Mouse (Mus musculus) erythroblast, embryonic 14.5 days (primary cell): ENCODE results near the gene Grk2.

ENCODE experiments used
- GATA1 ChIP-seq: IDR thresholded peaks from 2 replicates; pipeline ENCODE4 v1.6.1; 2012; ENCODE audit warnings: low read length, inconsistent platforms, mixed read lengths
- TAL1 ChIP-seq: IDR thresholded peaks from 3 replicates; pipeline ENCODE4 v1.6.1; 2012; ENCODE audit warnings: low read length, inconsistent platforms, mixed read lengths

DNA sequence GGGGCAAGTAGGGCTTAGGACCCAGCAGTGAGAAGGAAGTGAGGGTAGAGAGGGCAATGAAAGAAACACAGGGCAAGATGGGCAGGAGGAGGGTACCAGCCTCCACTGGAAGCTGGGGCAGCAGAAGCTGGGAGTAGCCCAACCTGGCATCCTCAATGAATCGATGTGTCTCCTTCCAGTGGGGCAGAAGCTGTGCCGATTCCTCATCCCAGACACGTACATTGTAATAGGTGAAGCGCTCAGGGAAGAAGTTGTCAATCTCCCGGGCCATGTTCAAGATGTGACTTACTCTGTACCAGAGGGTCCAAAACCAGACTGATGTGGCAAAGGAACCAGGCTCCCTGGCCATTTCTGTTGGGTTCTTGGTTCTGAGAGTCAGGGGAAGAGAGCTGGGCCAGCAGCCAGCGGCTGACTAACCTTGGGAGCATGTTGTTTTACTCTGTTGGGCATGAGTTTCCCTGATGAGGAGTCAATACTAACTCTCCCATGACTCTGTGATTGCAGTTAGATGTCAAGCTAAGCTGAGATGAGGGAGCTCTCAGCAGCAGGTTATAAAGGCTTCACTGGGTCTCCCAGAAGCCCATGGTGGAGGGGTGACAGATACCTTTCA lies 41.7 kb downstream of the Grk2 start:
- TF ChIP-seq TAL1 (no peak), GATA1 (no peak)
